Mouse (Mus musculus): ENCODE measurements around the gene Ms4a4c. TPM values are rescaled to one million over a fixed set of nuclear protein-coding genes. Genes with fewer than 3 reads are reported as not detected.
"Not testable (repeated sequence)": the region's sequence is repeated elsewhere in the genome, so short reads cannot be mapped to it uniquely, and the experiment has no call there.

Ms4a4c gene
- total and polyA plus RNA-seq, 2 experiments from 2014 or later: 0.94 TPM; not detected in 1

DNA sequence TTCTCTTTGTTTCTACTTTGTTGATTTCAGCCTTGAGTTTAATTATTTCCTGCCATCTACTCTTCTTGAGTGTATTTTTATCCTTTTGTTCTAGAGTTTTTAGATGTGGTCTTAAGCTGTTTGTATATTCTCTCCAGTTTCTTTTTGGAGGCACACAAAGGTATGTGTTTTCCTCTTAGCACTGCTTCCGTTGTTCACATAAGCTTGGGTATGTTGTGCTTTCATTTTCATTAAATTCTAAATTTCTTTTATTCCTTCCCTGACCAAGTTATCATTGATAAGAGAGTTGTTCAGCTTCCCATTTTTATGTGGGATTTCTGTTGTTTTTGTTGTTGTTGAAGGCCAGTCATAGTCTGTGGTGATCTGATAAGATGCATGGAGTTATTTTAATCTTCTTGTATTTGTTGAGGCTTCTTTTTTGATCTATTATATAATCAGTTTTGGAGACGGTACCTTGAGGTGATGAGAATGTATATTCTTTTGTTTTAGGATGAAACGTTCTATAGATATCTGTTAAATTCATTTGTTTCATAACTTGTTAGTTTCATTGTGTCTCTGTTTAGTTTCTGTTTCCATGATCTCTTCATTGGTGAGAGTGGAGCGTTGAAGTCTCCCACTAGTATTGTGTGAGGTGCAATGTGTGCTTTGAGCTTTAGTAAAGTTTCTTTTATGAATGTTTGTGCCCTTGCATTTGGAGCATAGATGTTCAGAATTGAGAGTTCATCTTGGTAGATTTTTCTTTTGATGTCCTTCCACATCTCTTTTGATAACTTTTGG lies 30.7 kb downstream of the Ms4a4c start:
- WGBS: 70% methylated on average over 4 of the region's 4 CpGs
- no peaks in the 10 kb centered on the region for H3K9me3 ChIP-seq (replicated peaks; ENCODE audit: control insufficient read depth, low read length)
- H3K4me1 ChIP-seq (ENCODE audit: control insufficient read depth, insufficient read depth): no peaks in the 10 kb centered on the region
- H3K27me3 ChIP-seq (ENCODE audit: control insufficient read depth, insufficient read depth, low read length): no peaks in the 10 kb centered on the region
- H3K27ac ChIP-seq (ENCODE audit: low read depth): no peak overlapping the region
- DNase-seq (ENCODE audit: low spot score) (no peak), ATAC-seq (ENCODE audit: insufficient read depth, low read depth) (no peak)
- H3K9ac ChIP-seq (replicated peaks; ENCODE audit: low read depth, low read length): no peak overlapping the region
- H3K36me3 ChIP-seq (replicated peaks; ENCODE audit: control insufficient read depth, insufficient read depth, low read length): no peaks in the 10 kb centered on the region
- no peak overlapping the region for H3K4me3 ChIP-seq (ENCODE audit: low read depth, low read length)
- no peak for TF ChIP-seq CTCF (IDR thresholded peaks at IDR 0.05; ENCODE audit: low read depth)
- no peak for TF ChIP-seq EP300 (IDR thresholded peaks at IDR 0.05; ENCODE audit: low read depth)
- H3K4me2 ChIP-seq (ENCODE audit: low read depth, low read length): no peak overlapping the region

DNA sequence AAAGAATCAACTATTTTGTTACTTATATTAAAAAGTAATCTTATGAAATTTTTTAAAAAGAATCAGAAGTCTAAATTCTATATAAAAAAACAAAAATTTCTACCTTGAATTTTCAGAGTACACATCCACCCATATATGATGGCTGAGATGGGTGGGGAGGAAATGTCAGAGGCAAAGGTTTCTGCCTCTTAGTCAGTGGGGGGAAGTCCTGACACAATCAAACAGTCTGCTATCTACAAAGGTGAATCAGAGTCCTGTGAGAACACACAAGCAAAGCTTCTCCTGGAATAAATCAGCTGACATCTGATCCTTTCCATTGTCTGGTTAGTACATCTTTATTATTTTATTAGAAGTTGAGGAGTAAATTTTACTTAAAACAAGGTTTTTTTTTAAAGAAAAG lies 38.8 kb downstream of the Ms4a4c start, which contains the start of gene Ms4a4b:
TSS of gene Ms4a4b (plus strand) at position 216 of the 400 bp plus-strand sequence.
- no peak within 1 kb of the TSS for H3K27ac ChIP-seq (ENCODE audit: low read depth)
- no peaks in the 10 kb centered on the region for H3K4me1 ChIP-seq (ENCODE audit: control insufficient read depth, insufficient read depth)
- no peak for TF ChIP-seq CTCF (IDR thresholded peaks at IDR 0.05; ENCODE audit: low read depth)
- TF ChIP-seq EP300 (IDR thresholded peaks at IDR 0.05; ENCODE audit: low read depth): no peak
- ATAC-seq (ENCODE audit: insufficient read depth, low read depth) (no peak), DNase-seq (ENCODE audit: low spot score) (no peak)
- H3K4me3 ChIP-seq (ENCODE audit: low read depth, low read length): no peak within 1 kb of the TSS
- H3K9ac ChIP-seq (replicated peaks; ENCODE audit: low read depth, low read length): no peak within 1 kb of the TSS
- no peaks in the 10 kb centered on the region for H3K36me3 ChIP-seq (replicated peaks; ENCODE audit: control insufficient read depth, insufficient read depth, low read length)
- no peaks in the 10 kb centered on the region for H3K9me3 ChIP-seq (replicated peaks; ENCODE audit: control insufficient read depth, low read length)
- H3K27me3 ChIP-seq (ENCODE audit: control insufficient read depth, insufficient read depth, low read length): no peaks in the 10 kb centered on the region
- no peak within 1 kb of the TSS for H3K4me2 ChIP-seq (ENCODE audit: low read depth, low read length)

DNA sequence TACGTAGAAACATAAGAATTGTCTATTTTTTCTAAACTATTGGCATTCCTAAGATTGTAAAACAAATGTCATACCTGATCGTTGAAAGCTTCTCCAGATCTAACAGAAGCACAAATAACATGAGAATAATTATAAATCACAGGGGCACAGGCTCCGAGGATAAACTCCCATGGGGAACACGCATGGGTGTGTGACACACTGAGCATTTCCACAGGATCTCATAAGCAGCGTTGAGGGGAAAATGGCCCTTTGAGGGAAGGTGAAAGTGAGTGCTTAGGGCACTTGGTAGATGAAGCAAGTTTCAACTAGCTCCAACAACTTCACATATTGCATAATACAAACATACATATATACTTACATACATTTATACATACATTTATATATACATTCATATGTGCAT lies 39.4 kb downstream of the Ms4a4c start:
- no peak for DNase-seq (ENCODE audit: low spot score)
- Histone ChIP-seq H3K27me3 (ENCODE audit: control insufficient read depth, insufficient read depth, low read length) (no peaks in the 10 kb centered on the region), H3K4me1 (ENCODE audit: control insufficient read depth, insufficient read depth) (no peaks in the 10 kb centered on the region), H3K4me3 (ENCODE audit: low read depth, low read length) (no peak overlapping the region), H3K4me2 (ENCODE audit: low read depth, low read length) (no peak overlapping the region), H3K9ac (replicated peaks; ENCODE audit: low read depth, low read length) (no peak overlapping the region), H3K9me3 (replicated peaks; ENCODE audit: control insufficient read depth, low read length) (no peaks in the 10 kb centered on the region), H3K36me3 (replicated peaks; ENCODE audit: control insufficient read depth, insufficient read depth, low read length) (no peaks in the 10 kb centered on the region), H3K27ac (ENCODE audit: low read depth) (no peak overlapping the region)
- 80% methylated on average over 5 of the region's 5 CpGs for WGBS
- no peak for ATAC-seq (ENCODE audit: insufficient read depth, low read depth)
- TF ChIP-seq EP300 (IDR thresholded peaks at IDR 0.05; ENCODE audit: low read depth) (no peak), CTCF (IDR thresholded peaks at IDR 0.05; ENCODE audit: low read depth) (no peak)

DNA sequence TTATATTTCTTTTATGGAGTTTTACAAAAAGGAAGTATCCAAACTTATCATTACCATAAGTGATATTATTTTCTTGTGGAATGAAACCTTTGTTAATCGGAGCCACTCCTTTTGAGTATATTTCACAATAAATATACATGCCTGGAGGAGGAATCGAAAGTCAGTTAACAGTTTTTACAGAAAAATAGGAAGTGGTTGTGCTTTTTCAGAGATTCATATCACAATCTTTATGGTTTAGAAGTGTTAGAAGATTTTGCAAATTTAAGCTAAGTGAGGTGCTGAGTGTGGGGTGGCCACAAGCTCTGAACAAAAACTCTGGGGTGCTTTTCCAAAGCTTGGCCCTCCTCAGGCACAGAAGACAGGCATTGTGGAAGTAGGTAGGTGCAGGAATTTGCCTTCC lies 42.7 kb downstream of the Ms4a4c start:
- Histone ChIP-seq H3K36me3 (replicated peaks; ENCODE audit: control insufficient read depth, insufficient read depth, low read length) (no peaks in the 10 kb centered on the region), H3K4me1 (ENCODE audit: control insufficient read depth, insufficient read depth) (no peaks in the 10 kb centered on the region), H3K27ac (ENCODE audit: low read depth) (no peak overlapping the region), H3K9ac (replicated peaks; ENCODE audit: low read depth, low read length) (no peak overlapping the region), H3K27me3 (ENCODE audit: control insufficient read depth, insufficient read depth, low read length) (no peaks in the 10 kb centered on the region), H3K4me2 (ENCODE audit: low read depth, low read length) (no peak overlapping the region), H3K9me3 (replicated peaks; ENCODE audit: control insufficient read depth, low read length) (no peaks in the 10 kb centered on the region), H3K4me3 (ENCODE audit: low read depth, low read length) (no peak overlapping the region)
- WGBS: 73% methylated on average over 2 of the region's 2 CpGs
- DNase-seq (ENCODE audit: low spot score) (no peak), ATAC-seq (ENCODE audit: insufficient read depth, low read depth) (no peak)
- no peak for TF ChIP-seq CTCF (IDR thresholded peaks at IDR 0.05; ENCODE audit: low read depth)
- no peak for TF ChIP-seq EP300 (IDR thresholded peaks at IDR 0.05; ENCODE audit: low read depth)

DNA sequence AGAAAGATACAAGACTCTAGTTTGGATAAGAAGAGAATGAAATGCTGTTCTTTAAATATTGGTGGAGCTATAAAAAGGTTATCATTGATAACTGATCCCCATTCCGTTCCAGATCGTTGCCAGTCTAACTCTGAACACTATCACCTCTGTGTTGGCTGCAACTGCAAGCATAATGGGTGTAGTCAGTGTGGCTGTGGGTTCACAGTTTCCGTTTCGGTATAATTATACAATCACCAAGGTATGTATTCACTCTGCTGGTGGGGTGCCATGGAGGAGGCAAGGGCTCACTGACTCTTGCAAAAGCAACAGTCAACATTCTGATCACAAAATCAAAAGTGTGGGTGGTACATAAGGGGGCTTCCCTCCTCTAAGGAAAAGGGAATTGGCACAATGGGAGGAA lies 54.5 kb downstream of the Ms4a4c start:
- H3K27ac ChIP-seq (ENCODE audit: low read depth); H3K4me1 ChIP-seq (ENCODE audit: control insufficient read depth, insufficient read depth); H3K9me3 ChIP-seq (replicated peaks; ENCODE audit: control insufficient read depth, low read length); H3K4me2 ChIP-seq (ENCODE audit: low read depth, low read length); H3K9ac ChIP-seq (replicated peaks; ENCODE audit: low read depth, low read length); ATAC-seq (ENCODE audit: insufficient read depth, low read depth); H3K4me3 ChIP-seq (ENCODE audit: low read depth, low read length); DNase-seq (ENCODE audit: low spot score); H3K36me3 ChIP-seq (replicated peaks; ENCODE audit: control insufficient read depth, insufficient read depth, low read length); H3K27me3 ChIP-seq (ENCODE audit: control insufficient read depth, insufficient read depth, low read length): not testable (repeated sequence)
- 80% methylated on average over 3 of the region's 4 CpGs for WGBS

DNA sequence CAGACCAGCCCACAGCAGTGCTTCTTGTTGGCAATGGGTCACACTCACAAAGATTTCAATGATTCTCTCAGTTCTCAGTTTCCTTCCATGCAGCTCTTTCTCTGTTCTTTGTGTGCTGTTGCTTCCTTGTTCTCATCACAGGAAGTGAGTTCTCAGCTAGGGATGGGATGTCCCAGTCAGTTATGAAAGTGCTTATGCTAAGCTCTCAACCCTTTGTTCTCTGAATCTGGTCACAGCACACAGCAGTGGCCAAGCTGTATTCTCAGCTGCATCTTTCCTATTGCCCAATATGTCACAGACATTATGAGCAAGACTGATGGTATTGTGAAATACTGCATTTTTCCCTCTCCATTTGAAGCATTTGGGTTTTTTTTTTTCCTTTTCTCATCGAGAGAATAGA lies 60.2 kb downstream of the Ms4a4c start:
- not testable (repeated sequence) for H3K27me3 ChIP-seq (ENCODE audit: control insufficient read depth, insufficient read depth, low read length); ATAC-seq (ENCODE audit: insufficient read depth, low read depth); H3K9me3 ChIP-seq (replicated peaks; ENCODE audit: control insufficient read depth, low read length); H3K9ac ChIP-seq (replicated peaks; ENCODE audit: low read depth, low read length); H3K4me2 ChIP-seq (ENCODE audit: low read depth, low read length); H3K27ac ChIP-seq (ENCODE audit: low read depth); DNase-seq (ENCODE audit: low spot score); H3K36me3 ChIP-seq (replicated peaks; ENCODE audit: control insufficient read depth, insufficient read depth, low read length); H3K4me3 ChIP-seq (ENCODE audit: low read depth, low read length); H3K4me1 ChIP-seq (ENCODE audit: control insufficient read depth, insufficient read depth)
- 36% methylated on average over 1 of the region's 1 CpGs for WGBS

Measured in heart, postnatal 0 days (tissue).